Mouse (Mus musculus): ENCODE data around the gene Vmn2r20. TPM values are rescaled to one million over a fixed set of nuclear protein-coding genes. Genes with fewer than 3 reads are reported as not detected.

The Vmn2r20 gene
- polyA plus RNA-seq, 2 experiments = not detected

DNA sequence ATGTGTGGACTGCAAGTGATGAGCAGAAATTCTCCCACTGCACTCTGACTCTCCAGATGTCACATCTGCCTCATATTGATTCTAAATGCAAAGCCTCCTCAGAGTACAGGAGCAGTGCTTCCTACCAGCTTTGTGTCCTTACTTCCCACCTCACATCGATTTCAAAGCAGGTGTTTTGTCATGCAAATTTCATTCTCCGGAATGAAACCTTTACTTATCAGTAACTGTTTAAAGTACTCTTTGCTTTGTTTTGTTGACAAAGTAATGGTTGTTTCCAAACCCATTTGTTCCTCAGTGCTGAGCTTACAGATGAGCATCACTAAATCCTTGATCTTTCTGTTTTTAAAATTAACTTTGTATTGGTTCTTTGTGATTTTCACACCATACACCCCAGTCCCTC is 85.4 kb downstream of the Vmn2r20 start:
- ATAC-seq (ENCODE audit: low FRiP score, low read depth) = no peak
- H3K9me3 ChIP-seq (ENCODE audit: control insufficient read depth, low read length) = no peaks in the 10 kb centered on the region
- no peak overlapping the region for H3K4me2 ChIP-seq (replicated peaks; ENCODE audit: low read depth, low read length, severe bottlenecking)
- no peaks in the 10 kb centered on the region for H3K27me3 ChIP-seq (ENCODE audit: control insufficient read depth, insufficient read depth, low read length)
- H3K4me1 ChIP-seq (ENCODE audit: control insufficient read depth, insufficient read depth, low read length) = no peaks in the 10 kb centered on the region
- H3K27ac ChIP-seq (replicated peaks; ENCODE audit: low read depth, low read length) = no peak overlapping the region
- no peak for DNase-seq (ENCODE audit: low spot score)
- no peaks in the 10 kb centered on the region for H3K36me3 ChIP-seq (ENCODE audit: control insufficient read depth, insufficient read depth, low read length)
- WGBS = 38% methylated on average over 2 of the region's 2 CpGs
- no peak overlapping the region for H3K9ac ChIP-seq (ENCODE audit: low read depth, low read length, severe bottlenecking)
- no peak for TF ChIP-seq POLR2A (IDR thresholded peaks at IDR 0.05; ENCODE audit: borderline replicate concordance, extremely low read depth, insufficient read depth, insufficient read length)
- no peak overlapping the region for H3K4me3 ChIP-seq (replicated peaks; ENCODE audit: low read length)

Other genes starting within 250 kb of the Vmn2r20 start
- not detected in 2 replicates for gene Clec4b2, start 245.2 kb downstream of the Vmn2r20 start, polyA plus RNA-seq (2012; rRNA removed)
- gene Clec4b2, start 245.2 kb downstream of the Vmn2r20 start, polyA plus RNA-seq (2014; fragmentation: Nextera tagmentation; extraction: Ambion mirVana) = not detected in 2 replicates
- gene Clec4n, start 188.3 kb downstream of the Vmn2r20 start, polyA plus RNA-seq (2012; rRNA removed) = 1.9 and 2.2 TPM in 2 replicates
- gene Clec4n, start 188.3 kb downstream of the Vmn2r20 start, polyA plus RNA-seq (2014; fragmentation: Nextera tagmentation; extraction: Ambion mirVana) = 2.7 and 3.7 TPM in 2 replicates
- gene Clec4d, start 156.0 kb downstream of the Vmn2r20 start, polyA plus RNA-seq (2012; rRNA removed) = 0.10 and 0.38 TPM in 2 replicates
- 0.33 and 0.48 TPM in 2 replicates for gene Clec4d, start 156.0 kb downstream of the Vmn2r20 start, polyA plus RNA-seq (2014; fragmentation: Nextera tagmentation; extraction: Ambion mirVana)
- 0.03 and 0.05 TPM in 2 replicates for gene Clec4e, start 128.2 kb downstream of the Vmn2r20 start, polyA plus RNA-seq (2012; rRNA removed)
- not detected in 2 replicates for gene Clec4e, start 128.2 kb downstream of the Vmn2r20 start, polyA plus RNA-seq (2014; fragmentation: Nextera tagmentation; extraction: Ambion mirVana)
- gene Vmn2r19, start 109.8 kb downstream of the Vmn2r20 start, polyA plus RNA-seq (2012; rRNA removed) = not detected in 2 replicates
- gene Vmn2r19, start 109.8 kb downstream of the Vmn2r20 start, polyA plus RNA-seq (2014; fragmentation: Nextera tagmentation; extraction: Ambion mirVana) = not detected in 2 replicates
- gene Vmn2r21, start 115.3 kb upstream of the Vmn2r20 start, polyA plus RNA-seq (2012; rRNA removed) = not detected in 2 replicates
- not detected in 2 replicates for gene Vmn2r21, start 115.3 kb upstream of the Vmn2r20 start, polyA plus RNA-seq (2014; fragmentation: Nextera tagmentation; extraction: Ambion mirVana)
- gene Vmn2r22, start 232.6 kb upstream of the Vmn2r20 start, polyA plus RNA-seq (2012; rRNA removed) = not detected in 2 replicates
- not detected in 2 replicates for gene Vmn2r22, start 232.6 kb upstream of the Vmn2r20 start, polyA plus RNA-seq (2014; fragmentation: Nextera tagmentation; extraction: Ambion mirVana)